Mouse (Mus musculus): Measurements from ENCODE around the gene Ccdc77.

DNA sequence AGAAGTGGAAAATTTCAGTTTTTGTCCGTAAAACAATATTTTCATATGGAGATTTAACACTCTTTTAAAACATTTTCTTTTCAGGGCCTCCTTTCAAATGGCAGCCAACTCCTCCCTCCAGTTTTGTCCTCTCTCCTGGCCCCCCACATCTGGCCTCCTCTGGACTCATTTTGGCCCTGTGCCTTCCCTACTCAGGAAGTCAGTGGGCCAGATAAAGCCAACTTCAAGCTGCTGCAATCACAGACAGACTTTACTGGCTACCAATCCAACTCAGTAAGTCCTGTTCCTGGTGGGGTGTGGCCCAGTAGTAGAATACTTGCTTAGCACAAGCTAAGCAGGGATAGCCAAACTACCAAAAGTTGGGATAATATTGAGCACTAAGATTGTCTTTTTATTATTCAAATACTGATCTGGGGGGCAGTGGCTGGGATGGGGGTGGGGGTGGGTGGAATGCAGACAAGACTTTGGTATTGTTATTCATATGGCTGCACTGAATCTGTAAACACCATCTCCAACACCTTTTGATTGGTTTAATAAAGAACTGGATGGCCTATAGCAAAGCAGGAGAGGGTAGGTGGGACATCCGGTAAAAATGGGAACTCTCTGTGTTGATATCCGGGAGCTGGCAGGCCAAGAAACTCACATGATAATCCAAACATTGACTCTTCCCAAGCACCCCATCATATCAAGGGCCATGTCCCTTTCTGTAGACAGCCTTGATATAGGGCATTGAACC, 57.1 kb downstream of the Ccdc77 start:
- no peak for TF ChIP-seq CTCF (IDR thresholded peaks at IDR 0.05 in 2 of 3, conservative IDR thresholded peaks at IDR 0.05 in 1 of 3; ENCODE audit: control insufficient read depth in 1 of 3, insufficient read depth in 1 of 3, low read depth in 2 of 3, low read length in 3 of 3, poor library complexity in 1 of 3, severe bottlenecking in 1 of 3)
- TF ChIP-seq GATA1 (IDR thresholded peaks at IDR 0.05; ENCODE audit: low read depth, low read length), result 0 out of 2 replicates have a peak, but pooled peaks have one; percentile 19
- no peak for TF ChIP-seq ETS1 (IDR thresholded peaks at IDR 0.05; ENCODE audit: low read depth, low read length)
- TF ChIP-seq EP300 (IDR thresholded peaks at IDR 0.05; ENCODE audit: low read depth in 1 of 2, low read length in 2 of 2), result no peak
- no peak for TF ChIP-seq MAX (IDR thresholded peaks at IDR 0.05; ENCODE audit: low read length)
- TF ChIP-seq POLR2AphosphoS2 (IDR thresholded peaks at IDR 0.05; ENCODE audit: low read length), result no peak
- no peak for TF ChIP-seq USF1 (IDR thresholded peaks at IDR 0.05; ENCODE audit: low read depth, low read length)
- no peak for TF ChIP-seq POLR2A (IDR thresholded peaks at IDR 0.05; ENCODE audit: control insufficient read depth in 1 of 2, insufficient read depth in 1 of 2, low read depth in 1 of 2, low read length in 2 of 2, poor library complexity in 1 of 2)
- no peak for TF ChIP-seq GABPA (IDR thresholded peaks at IDR 0.05; ENCODE audit: low read depth, low read length)
- no peak for TF ChIP-seq ZNF384 (IDR thresholded peaks at IDR 0.05; ENCODE audit: low read depth, low read length)
